Comparison of ENCODE assay signal across 9 mouse cellular contexts in the genomic region with DNA sequence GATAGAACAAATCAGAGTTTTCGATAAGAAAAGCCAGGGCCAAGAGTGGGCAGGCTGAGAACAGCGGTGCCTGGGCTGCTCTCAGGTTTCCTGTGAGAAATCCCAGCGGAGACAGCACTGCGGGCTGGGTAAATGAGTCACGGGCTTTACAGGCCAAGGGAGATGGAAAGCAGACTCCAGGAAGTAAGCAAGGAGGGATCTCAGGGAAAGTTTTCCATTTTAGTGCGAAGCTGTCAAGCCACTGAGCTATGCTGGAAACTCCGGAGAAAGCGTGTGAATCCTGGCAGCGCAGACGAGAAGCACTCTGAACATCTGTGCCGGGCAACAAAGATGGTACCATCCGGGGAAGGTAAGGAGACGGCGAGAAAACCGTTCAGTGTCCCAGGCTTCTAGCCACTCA. TPM values are rescaled to one million over a fixed set of nuclear protein-coding genes. Genes with fewer than 3 reads are reported as not detected.
DNase-seq lines count a peak whose midpoint lies in the region; ATAC-seq lines count a peak whose summit lies in the region.
"Had no signal": no experiment of that assay in that cellular context is flagged by ENCODE, and none has a peak within 500 bp of the region (broad histone marks: within the 10 kb centered on the region; RNA-seq: fewer than 3 reads in every experiment).

No protein-coding gene starts in this region.

- peak overlapping the region; percentile 12; the same call in 1 of the 2 replicates for H3K27ac ChIP-seq in hindbrain, embryonic 13.5 days

- H3K9ac ChIP-seq in hindbrain, embryonic 13.5 days = no peak overlapping the region

- 0 out of 2 replicates have a peak, but pooled peaks cover 5% of the 10 kb centered on the region for H3K4me1 ChIP-seq in hindbrain, embryonic 13.5 days (replicated peaks)

- peaks cover 17% of the 10 kb centered on the region for H3K27me3 ChIP-seq in hindbrain, embryonic 13.5 days

- peak overlapping the region; percentile 27; the same call in 1 of the 2 replicates for H3K4me2 ChIP-seq in hindbrain, embryonic 13.5 days

- no peaks in the 10 kb centered on the region for H3K36me3 ChIP-seq in hindbrain, embryonic 13.5 days

- peak; percentile 59 to 62 for DNase-seq in right cerebral cortex, adult 2 months (ENCODE audit: low spot score in 2 of 2)
- DNase-seq in right cerebral cortex, postnatal 36 days (ENCODE audit: low spot score in 2 of 2) = no peak
- peak; percentile 56 for DNase-seq in forelimb bud, embryonic 11.5 days (ENCODE audit: low read depth, low spot score)
- peak; percentile 59 for DNase-seq in mesoderm, embryonic 11.5 days (ENCODE audit: low read depth, low spot score)
- peak; percentile 38 to 47 for DNase-seq in urinary bladder, postnatal 36 days (ENCODE audit: low spot score in 2 of 2)
- no peak for DNase-seq in layer of hippocampus, adult 11-12 months (ENCODE audit: low spot score)

- 40% methylated on average over 15 of the region's 15 CpGs for WGBS in hindbrain, embryonic 13.5 days

- no peaks in the 10 kb centered on the region for H3K9me3 ChIP-seq in hindbrain, embryonic 13.5 days

- no peak overlapping the region; the same call in 1 of the 2 replicates for H3K4me3 ChIP-seq in hindbrain, embryonic 13.5 days

- no peak for ATAC-seq in hindbrain, embryonic 13.5 days (ENCODE audit: low FRiP score)
- no peak for ATAC-seq in megakaryocyte progenitor cell, adult 5-6 weeks (replicated peaks; ENCODE audit: poor library complexity)

RNA-seq across cellular contexts. Expression of a gene that starts 11.2 kb away (rescaled TPM):
- polyA plus RNA-seq in hindbrain, embryonic 13.5 days (2015; fragmentation: Nextera tagmentation; extraction: Ambion mirVana) = 26.6 and 27.1 TPM in 2 replicates
- total RNA-seq in megakaryocyte progenitor cell, adult 5-6 weeks (2015) = 46.9 and 53.0 TPM in 2 replicates
- 6.4 and 6.6 TPM in 2 replicates for total RNA-seq in megakaryocyte progenitor cell, adult 5-6 weeks (2017)

RNA-seq across cellular contexts. Expression of a gene that starts 28.0 kb away (rescaled TPM):
- polyA plus RNA-seq in hindbrain, embryonic 13.5 days (2015; fragmentation: Nextera tagmentation; extraction: Ambion mirVana) = 201 and 203 TPM in 2 replicates
- total RNA-seq in megakaryocyte progenitor cell, adult 5-6 weeks (2015) = 137 and 142 TPM in 2 replicates
- 50.5 and 56.6 TPM in 2 replicates for total RNA-seq in megakaryocyte progenitor cell, adult 5-6 weeks (2017)

RNA-seq across cellular contexts. Expression of a gene that starts 42.5 kb away (rescaled TPM):
- 114 and 120 TPM in 2 replicates for polyA plus RNA-seq in hindbrain, embryonic 13.5 days (2015; fragmentation: Nextera tagmentation; extraction: Ambion mirVana)
- 95.7 and 103 TPM in 2 replicates for total RNA-seq in megakaryocyte progenitor cell, adult 5-6 weeks (2015)
- 88.1 and 104 TPM in 2 replicates for total RNA-seq in megakaryocyte progenitor cell, adult 5-6 weeks (2017)

RNA-seq across cellular contexts. Expression of a gene that starts 43.3 kb away (rescaled TPM):
- 0.43 and 1.2 TPM in 2 replicates for polyA plus RNA-seq in hindbrain, embryonic 13.5 days (2015; fragmentation: Nextera tagmentation; extraction: Ambion mirVana)
- not detected in 2 replicates for total RNA-seq in megakaryocyte progenitor cell, adult 5-6 weeks (2015)
- total RNA-seq in megakaryocyte progenitor cell, adult 5-6 weeks (2017) = not detected in 2 replicates
- polyA plus RNA-seq: liver, embryonic 16.5 days had no signal

Comparison
In these comparisons a context has a peak if more than half of its experiments do, and no peak if none do; other contexts are left out.
1. DNase-seq: peak in right cerebral cortex, adult 2 months (2 of 2), forelimb bud, embryonic 11.5 days (single experiment), mesoderm, embryonic 11.5 days (single experiment) and urinary bladder, postnatal 36 days (2 of 2); none in right cerebral cortex, postnatal 36 days (0 of 2) and layer of hippocampus, adult 11-12 months (single experiment).